Mouse (Mus musculus) embryonic fibroblast, embryonic 13.5 days (primary cell): ENCODE results near the gene Serpinf1.

Experiments
- CTCF ChIP-seq: IDR thresholded peaks from 2 replicates; pipeline ENCODE4 v1.5.1; 2011; ENCODE audit warnings: mild to moderate bottlenecking, control low read depth, low read length, moderate library complexity, borderline replicate concordance; ENCODE audit not compliant: insufficient read depth
- POLR2A ChIP-seq: IDR thresholded peaks from 2 replicates; pipeline ENCODE4 v1.6.1; 2011; ENCODE audit warnings: low read depth, mild to moderate bottlenecking, control low read depth, low read length, moderate library complexity

DNA sequence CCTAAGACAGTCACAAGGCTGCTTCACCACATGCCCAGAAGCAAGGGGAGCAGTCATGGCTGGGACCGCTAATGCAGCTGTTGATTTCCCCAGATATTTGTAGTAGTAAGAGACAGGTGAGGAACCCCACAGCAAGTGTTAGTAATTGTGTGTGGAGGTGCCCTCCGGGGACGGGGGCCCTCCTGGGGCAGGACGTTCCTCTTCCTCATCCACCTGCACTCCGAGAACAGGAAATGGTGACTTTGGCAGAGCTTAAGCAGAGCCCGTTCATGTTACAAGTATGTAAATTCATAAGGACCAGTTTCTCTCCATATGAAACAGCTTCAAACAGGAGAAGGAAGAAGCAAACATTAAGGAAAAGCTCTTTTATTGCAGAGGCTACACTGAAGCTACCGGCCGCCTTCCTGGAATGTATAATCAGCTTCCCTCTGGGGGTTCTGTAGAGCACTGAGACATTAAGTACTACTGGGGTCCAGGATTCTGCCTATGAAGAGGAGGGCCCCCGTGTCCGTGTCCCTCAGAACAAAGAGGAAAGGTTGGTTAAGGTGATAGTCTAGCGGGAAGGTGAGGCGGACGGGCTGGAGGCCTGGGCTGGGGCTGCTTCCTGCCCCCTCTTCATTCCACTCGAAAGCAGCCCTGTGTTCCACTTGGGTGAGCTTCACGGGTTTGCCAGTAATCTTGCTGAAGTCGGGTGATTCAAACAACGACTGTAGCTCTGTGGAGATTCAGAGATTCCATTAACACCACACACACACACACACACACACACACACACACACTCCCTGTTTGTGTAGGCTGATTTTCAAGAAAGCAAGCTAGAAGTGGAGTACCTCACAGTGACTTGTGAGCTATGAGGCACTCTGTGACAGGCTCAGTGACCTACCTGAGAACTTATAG, 12.6 kb downstream of the Serpinf1 start:
- TF ChIP-seq POLR2A: no peak
- TF ChIP-seq CTCF: no peak
